Mouse (Mus musculus): ENCODE measurements around the gene Pank2.
"Not testable (repeated sequence)": the region's sequence is repeated elsewhere in the genome, so short reads cannot be mapped to it uniquely, and the experiment has no call there.

Pank2 gene

GRCm38 (mm10) chr2:131261481-131262212 is 648 bp upstream of the Pank2 start:
- DNase-seq = no peak

- DNase-seq = no peak
These were observed 680 bp downstream of the Pank2 start for GRCm38 (mm10) chr2:131262680-131263670.

- no peak for DNase-seq
These were observed 1.7 kb downstream of the Pank2 start for GRCm38 (mm10) chr2:131264027-131264426.

GRCm38 (mm10) chr2:131265056-131265455 is 2.8 kb downstream of the Pank2 start:
- DNase-seq = no peak

- no peak for DNase-seq
These were observed 13.2 kb downstream of the Pank2 start for GRCm38 (mm10) chr2:131275493-131275892.

GRCm38 (mm10) chr2:131276722-131277121 is 14.4 kb downstream of the Pank2 start:
- DNase-seq = no peak

- no peak for DNase-seq
These were observed 19.3 kb downstream of the Pank2 start for GRCm38 (mm10) chr2:131281596-131281995.

GRCm38 (mm10) chr2:131286276-131286675 is 24.0 kb downstream of the Pank2 start:
- no peak for DNase-seq

- no peak for DNase-seq
These were observed 28.4 kb downstream of the Pank2 start for GRCm38 (mm10) chr2:131290669-131291068.

- no peak for DNase-seq
These were observed 34.5 kb downstream of the Pank2 start for GRCm38 (mm10) chr2:131296746-131297261.

- DNase-seq = not testable (repeated sequence)
These were observed 36.4 kb downstream of the Pank2 start for GRCm38 (mm10) chr2:131298674-131299073.

- no peak for DNase-seq
These were observed 38.2 kb downstream of the Pank2 start for GRCm38 (mm10) chr2:131300485-131300884.

GRCm38 (mm10) chr2:131301635-131302034 is 39.3 kb downstream of the Pank2 start:
- no peak for DNase-seq

- no peak for DNase-seq
These were observed 42.2 kb downstream of the Pank2 start for GRCm38 (mm10) chr2:131304497-131304896.

- DNase-seq = peak; percentile 32
These were observed 42.9 kb downstream of the Pank2 start for GRCm38 (mm10) chr2:131305226-131305625.

- no peak for DNase-seq
These were observed 45.1 kb downstream of the Pank2 start for GRCm38 (mm10) chr2:131307391-131307790.

GRCm38 (mm10) chr2:131307822-131308221 is 45.5 kb downstream of the Pank2 start:
- no peak for DNase-seq

- no peak for DNase-seq
These were observed 47.0 kb downstream of the Pank2 start for GRCm38 (mm10) chr2:131309296-131309695.

- no peak for DNase-seq
These were observed 53.9 kb downstream of the Pank2 start for GRCm38 (mm10) chr2:131316167-131316566.

- no peak for DNase-seq
These were observed 57.1 kb downstream of the Pank2 start for GRCm38 (mm10) chr2:131319401-131319800.

GRCm38 (mm10) chr2:131321192-131321591 is 58.9 kb downstream of the Pank2 start:
- peak; percentile 71 for DNase-seq

GRCm38 (mm10) chr2:131323675-131324074 is 61.4 kb downstream of the Pank2 start:
- DNase-seq = no peak

- no peak for DNase-seq
These were observed 63.7 kb downstream of the Pank2 start for GRCm38 (mm10) chr2:131326044-131326443.

- no peak for DNase-seq
These were observed 66.7 kb downstream of the Pank2 start for GRCm38 (mm10) chr2:131328981-131329380.
